Mouse (Mus musculus): ENCODE data around the gene Obscn. TPM values are rescaled to one million over a fixed set of nuclear protein-coding genes. Genes with fewer than 3 reads are reported as not detected.

Obscn gene
- total and polyA plus RNA-seq, 2 experiments from 2014 or later = 0.38 to 2.1 TPM

DNA sequence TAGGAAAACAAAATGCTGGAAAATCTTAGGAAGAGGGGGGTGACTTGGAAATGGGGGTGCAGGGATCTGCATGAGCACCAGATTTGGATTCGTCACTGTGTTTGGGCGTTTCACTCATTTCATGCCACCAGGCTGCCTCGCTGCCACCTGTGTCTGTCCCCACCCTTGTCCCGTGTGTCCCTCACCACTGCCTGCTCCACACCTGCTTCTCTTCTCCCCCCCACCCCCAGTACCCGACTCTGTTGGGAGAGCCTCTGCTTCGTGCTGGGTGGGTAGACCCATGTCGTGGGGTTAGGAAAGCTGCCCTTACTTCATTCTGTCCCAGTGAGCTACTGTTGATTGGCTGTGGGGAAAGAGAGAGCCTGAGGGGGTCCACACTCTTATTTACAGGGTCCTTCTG, 151.5 kb downstream of the Obscn start:
- Histone ChIP-seq H3K27ac (ENCODE audit: low read depth, low read length) (no peak overlapping the region), H3K9me3 (ENCODE audit: low read length) (no peaks in the 10 kb centered on the region), H3K4me2 (ENCODE audit: low read depth, low read length, poor library complexity, severe bottlenecking) (no peak overlapping the region), H3K27me3 (ENCODE audit: insufficient read depth, low read length) (no peaks in the 10 kb centered on the region), H3K4me1 (ENCODE audit: insufficient read depth, low read length) (peaks cover 9% of the 10 kb centered on the region), H3K36me3 (ENCODE audit: insufficient read depth, low read length) (peaks cover 58% of the 10 kb centered on the region), H3K4me3 (ENCODE audit: low read depth, low read length) (no peak overlapping the region), H3K9ac (replicated peaks; ENCODE audit: low read length, poor library complexity, severe bottlenecking) (no peak overlapping the region)
- no peak for DNase-seq (ENCODE audit: low spot score)
- no peak for TF ChIP-seq CTCF (IDR thresholded peaks at IDR 0.05)
- ATAC-seq (ENCODE audit: low FRiP score) = no peak
- WGBS = 98% methylated on average over 6 of the region's 7 CpGs

DNA sequence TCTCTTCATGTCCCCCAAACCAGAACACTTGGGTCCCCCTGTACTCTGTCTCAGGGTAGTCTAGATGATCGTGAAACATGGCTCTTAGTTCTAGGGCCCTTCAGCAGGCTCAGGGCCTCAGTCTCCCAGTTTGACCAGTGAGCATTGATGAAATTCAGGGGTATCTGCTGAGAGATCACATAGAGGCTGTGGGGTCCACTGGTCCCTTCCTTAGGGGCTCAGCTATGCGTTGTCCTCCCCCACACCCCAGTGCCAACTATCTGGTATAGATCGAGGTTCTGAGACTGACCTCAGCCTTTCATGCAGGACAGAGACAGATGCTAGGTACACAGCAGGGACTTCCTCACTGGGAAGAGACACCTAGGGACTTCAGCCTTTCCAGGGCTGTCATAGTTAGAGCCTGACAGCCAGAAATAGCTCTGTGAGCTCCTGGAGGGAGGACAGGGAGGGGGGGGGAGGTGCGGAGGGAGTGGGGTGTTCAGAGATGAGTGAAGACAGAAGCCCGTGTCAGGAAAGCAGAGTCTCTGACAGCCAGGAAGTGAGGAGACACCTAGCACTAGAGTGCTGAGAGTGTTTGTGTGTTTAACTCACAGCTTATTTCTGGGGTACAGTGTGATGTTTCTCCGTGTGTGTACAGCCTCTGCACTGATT, 152.4 kb downstream of the Obscn start:
- Histone ChIP-seq H3K36me3 (ENCODE audit: insufficient read depth, low read length) (peaks cover 50% of the 10 kb centered on the region), H3K27me3 (ENCODE audit: insufficient read depth, low read length) (no peaks in the 10 kb centered on the region), H3K4me2 (ENCODE audit: low read depth, low read length, poor library complexity, severe bottlenecking) (no peak overlapping the region), H3K4me1 (ENCODE audit: insufficient read depth, low read length) (peaks cover 18% of the 10 kb centered on the region), H3K4me3 (ENCODE audit: low read depth, low read length) (no peak overlapping the region), H3K9me3 (ENCODE audit: low read length) (no peaks in the 10 kb centered on the region), H3K27ac (ENCODE audit: low read depth, low read length) (no peak overlapping the region), H3K9ac (replicated peaks; ENCODE audit: low read length, poor library complexity, severe bottlenecking) (no peak overlapping the region)
- ATAC-seq (ENCODE audit: low FRiP score) (no peak), DNase-seq (ENCODE audit: low spot score) (no peak)
- WGBS = 89% methylated on average over 6 of the region's 6 CpGs
- TF ChIP-seq CTCF (IDR thresholded peaks at IDR 0.05) = no peak

DNA sequence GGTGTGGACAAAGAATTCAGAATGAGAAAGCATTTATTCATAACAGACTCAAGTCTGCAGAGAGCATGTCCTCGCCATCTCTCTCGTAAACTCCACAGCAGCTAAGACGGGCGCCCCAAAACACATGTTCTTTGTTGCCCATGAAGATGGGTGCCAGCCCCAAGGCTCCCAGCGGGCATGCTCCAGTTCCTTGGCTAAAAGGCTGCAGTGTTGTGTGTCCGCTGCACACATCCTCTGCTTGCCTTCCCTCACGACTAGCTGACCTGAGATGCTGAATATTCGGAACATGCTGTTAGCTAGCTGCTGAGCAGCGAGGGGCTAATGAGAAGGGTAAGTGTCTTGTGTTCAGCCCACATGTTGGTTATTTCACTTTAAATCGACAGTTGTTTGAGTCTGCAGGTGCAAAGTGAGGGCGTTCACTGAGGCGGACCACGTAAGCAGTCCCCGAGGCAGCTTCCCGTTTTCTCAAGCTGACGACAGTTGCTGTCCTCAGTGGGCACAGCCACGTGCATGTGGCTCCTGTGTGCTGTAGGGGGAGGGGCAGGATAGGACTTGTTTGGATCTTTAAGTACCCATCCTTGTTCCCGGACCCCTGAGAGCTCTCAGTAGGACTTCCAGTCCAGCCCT, 153.6 kb downstream of the Obscn start:
- Histone ChIP-seq H3K27me3 (ENCODE audit: insufficient read depth, low read length) (no peaks in the 10 kb centered on the region), H3K4me1 (ENCODE audit: insufficient read depth, low read length) (peaks cover 18% of the 10 kb centered on the region), H3K4me3 (ENCODE audit: low read depth, low read length) (no peak overlapping the region), H3K27ac (ENCODE audit: low read depth, low read length) (no peak overlapping the region), H3K9ac (replicated peaks; ENCODE audit: low read length, poor library complexity, severe bottlenecking) (no peak overlapping the region), H3K36me3 (ENCODE audit: insufficient read depth, low read length) (peaks cover 42% of the 10 kb centered on the region), H3K9me3 (ENCODE audit: low read length) (no peaks in the 10 kb centered on the region), H3K4me2 (ENCODE audit: low read depth, low read length, poor library complexity, severe bottlenecking) (no peak overlapping the region)
- WGBS = 89% methylated on average over 18 of the region's 18 CpGs
- ATAC-seq (ENCODE audit: low FRiP score) (no peak), DNase-seq (ENCODE audit: low spot score) (no peak)
- TF ChIP-seq CTCF (IDR thresholded peaks at IDR 0.05) = no peak

DNA sequence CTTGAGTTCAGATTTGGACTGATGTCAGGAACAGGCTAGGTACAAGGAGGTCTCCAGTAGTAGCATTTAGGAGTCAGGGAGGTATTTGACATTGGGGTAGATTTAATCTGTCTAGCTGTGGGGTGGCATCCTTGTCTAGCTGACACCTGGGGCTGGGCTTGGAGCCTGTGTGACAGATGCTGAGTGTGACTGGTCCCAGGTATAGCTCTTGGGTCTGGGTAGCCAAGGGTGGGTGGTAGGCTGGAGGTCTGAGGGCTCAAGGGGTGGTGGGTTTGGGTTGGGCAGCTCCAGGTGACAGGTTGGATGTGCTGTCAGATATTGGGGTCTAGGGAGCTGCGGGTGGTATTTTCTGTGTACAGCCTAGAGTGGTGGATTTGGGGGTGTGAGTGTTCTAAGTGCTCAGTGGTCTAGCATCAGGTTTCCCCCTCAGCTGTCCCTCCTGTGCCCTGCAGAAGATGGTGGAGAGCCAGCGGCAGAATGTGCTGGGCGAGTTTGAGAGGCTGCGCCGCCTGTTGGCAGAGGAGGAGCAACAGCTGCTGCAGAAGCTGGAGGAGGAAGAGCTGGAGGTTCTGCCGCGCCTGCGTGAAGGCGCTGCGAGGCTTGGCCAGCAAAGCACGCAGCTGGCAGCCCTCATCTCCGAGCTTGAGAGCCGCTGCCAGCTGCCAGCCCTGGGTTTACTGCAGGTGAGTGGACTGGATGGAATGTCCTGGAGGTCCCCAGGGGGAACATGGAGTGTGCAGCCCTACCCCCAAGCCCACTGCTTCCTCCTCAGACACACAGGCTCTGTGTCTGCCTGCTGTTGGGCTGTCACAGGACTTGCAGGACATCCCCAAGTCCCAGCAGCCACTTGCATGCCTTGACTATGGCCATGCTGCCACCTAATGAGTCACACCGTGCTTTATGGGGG, 154.4 kb downstream of the Obscn start:
- Histone ChIP-seq H3K4me1 (ENCODE audit: insufficient read depth, low read length) (peaks cover 18% of the 10 kb centered on the region), H3K9ac (replicated peaks; ENCODE audit: low read length, poor library complexity, severe bottlenecking) (no peak overlapping the region), H3K4me2 (ENCODE audit: low read depth, low read length, poor library complexity, severe bottlenecking) (no peak overlapping the region), H3K27me3 (ENCODE audit: insufficient read depth, low read length) (no peaks in the 10 kb centered on the region), H3K4me3 (ENCODE audit: low read depth, low read length) (no peak overlapping the region), H3K36me3 (ENCODE audit: insufficient read depth, low read length) (peaks cover 34% of the 10 kb centered on the region), H3K27ac (ENCODE audit: low read depth, low read length) (no peak overlapping the region), H3K9me3 (ENCODE audit: low read length) (no peaks in the 10 kb centered on the region)
- TF ChIP-seq CTCF (IDR thresholded peaks at IDR 0.05) = peak; percentile 66
- 67% methylated on average over 14 of the region's 14 CpGs for WGBS
- ATAC-seq (ENCODE audit: low FRiP score) (no peak), DNase-seq (ENCODE audit: low spot score) (peak; percentile 80)

DNA sequence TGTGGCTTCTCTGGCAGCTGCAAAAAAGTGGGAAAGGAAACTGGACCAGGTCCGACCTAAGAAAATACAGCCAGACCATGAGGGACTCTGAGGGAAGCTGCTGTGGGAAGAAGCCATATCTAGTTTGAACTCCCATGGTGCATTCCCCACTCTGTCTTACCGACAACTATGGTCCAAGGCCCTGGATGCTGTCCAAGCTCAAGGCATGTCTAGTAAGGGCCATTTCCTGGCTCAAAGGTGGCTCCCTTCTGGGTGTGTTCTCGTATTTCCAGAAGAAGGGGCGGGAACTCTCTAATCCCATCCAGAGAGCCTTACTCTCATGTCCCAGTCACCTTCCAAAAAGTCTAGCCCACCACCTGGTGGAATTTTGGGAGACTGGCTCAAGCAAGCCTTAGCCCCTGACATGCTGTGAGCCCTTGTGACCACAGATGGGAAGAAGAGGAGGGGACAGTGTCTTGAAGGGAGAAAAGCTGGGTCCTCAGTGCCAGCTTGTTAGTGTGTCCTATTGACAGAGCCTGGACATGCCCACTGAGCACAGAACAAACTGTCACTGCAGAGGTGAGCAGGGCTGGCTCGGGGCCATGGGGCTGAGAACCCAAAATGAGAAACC, 155.7 kb downstream of the Obscn start:
- ATAC-seq (ENCODE audit: low FRiP score) = no peak
- peaks cover 18% of the 10 kb centered on the region for H3K4me1 ChIP-seq (ENCODE audit: insufficient read depth, low read length)
- H3K27ac ChIP-seq (ENCODE audit: low read depth, low read length) = no peak overlapping the region
- 61% methylated on average over 5 of the region's 5 CpGs for WGBS
- H3K27me3 ChIP-seq (ENCODE audit: insufficient read depth, low read length) = no peaks in the 10 kb centered on the region
- TF ChIP-seq CTCF (IDR thresholded peaks at IDR 0.05) = 0 out of 2 replicates have a peak, but pooled peaks have one; percentile 6
- H3K9me3 ChIP-seq (ENCODE audit: low read length) = no peaks in the 10 kb centered on the region
- no peak for DNase-seq (ENCODE audit: low spot score)
- H3K4me2 ChIP-seq (ENCODE audit: low read depth, low read length, poor library complexity, severe bottlenecking) = no peak overlapping the region
- no peak overlapping the region for H3K4me3 ChIP-seq (ENCODE audit: low read depth, low read length)
- H3K36me3 ChIP-seq (ENCODE audit: insufficient read depth, low read length) = peaks cover 21% of the 10 kb centered on the region
- no peak overlapping the region for H3K9ac ChIP-seq (replicated peaks; ENCODE audit: low read length, poor library complexity, severe bottlenecking)

All from midbrain, postnatal 0 days (tissue).